Mouse (Mus musculus) c-Kit-positive CD71-negative TER-119-negative erythroid progenitor cells, embryonic 14.5 days (primary cell): ENCODE measurements at regions not wholly inside any gene's neighbourhood (a gene's known extent, or its start where the extent isn't known, plus 50 kb on each side); places are given as distances from the start of the nearest gene placed in this dataset.

Experiments used
- DNase-seq: peaks from one replicate; pipeline ENCODE4 v3.0.0-alpha.2; 2013; ENCODE audit warnings: low read depth

- no peak for DNase-seq
These were observed 1512.8 kb upstream of the Gm6569 start for GRCm38 (mm10) chr15:72321528-72321927.

- DNase-seq, result no peak
These were observed 1512.2 kb upstream of the Gm6569 start for GRCm38 (mm10) chr15:72322127-72322526.

- DNase-seq, result no peak
These were observed 1511.2 kb upstream of the Gm6569 start for GRCm38 (mm10) chr15:72323158-72323557.

- no peak for DNase-seq
These were observed 1503.1 kb upstream of the Gm6569 start for GRCm38 (mm10) chr15:72331262-72331661.

GRCm38 (mm10) chr15:72334497-72334896 is 1499.9 kb upstream of the Gm6569 start:
- no peak for DNase-seq

GRCm38 (mm10) chr15:72339629-72340028 is 1494.7 kb upstream of the Gm6569 start:
- no peak for DNase-seq

- DNase-seq, result no peak
These were observed 1492.4 kb upstream of the Gm6569 start for GRCm38 (mm10) chr15:72341991-72342390.

GRCm38 (mm10) chr15:72342504-72342903 is 1491.9 kb upstream of the Gm6569 start:
- no peak for DNase-seq

GRCm38 (mm10) chr15:72343794-72344193 is 1490.6 kb upstream of the Gm6569 start:
- DNase-seq, result no peak

- DNase-seq, result no peak
These were observed 1481.0 kb upstream of the Gm6569 start for GRCm38 (mm10) chr15:72353371-72353770.

- DNase-seq, result no peak
These were observed 1478.7 kb upstream of the Gm6569 start for GRCm38 (mm10) chr15:72355626-72356025.

- no peak for DNase-seq
These were observed 1474.7 kb upstream of the Gm6569 start for GRCm38 (mm10) chr15:72359636-72360035.

- DNase-seq, result no peak
These were observed 1474.3 kb upstream of the Gm6569 start for GRCm38 (mm10) chr15:72360049-72360448.

- DNase-seq, result no peak
These were observed 1473.8 kb upstream of the Gm6569 start for GRCm38 (mm10) chr15:72360463-72361030.

GRCm38 (mm10) chr15:72373041-72373440 is 1461.3 kb upstream of the Gm6569 start:
- DNase-seq, result no peak

- no peak for DNase-seq
These were observed 1457.2 kb upstream of the Gm6569 start for GRCm38 (mm10) chr15:72377201-72377600.

GRCm38 (mm10) chr15:72379291-72379690 is 1455.1 kb upstream of the Gm6569 start:
- DNase-seq, result no peak

- no peak for DNase-seq
These were observed 1453.2 kb upstream of the Gm6569 start for GRCm38 (mm10) chr15:72381164-72381563.

- no peak for DNase-seq
These were observed 1452.6 kb upstream of the Gm6569 start for GRCm38 (mm10) chr15:72381744-72382143.

- DNase-seq, result no peak
These were observed 1451.8 kb upstream of the Gm6569 start for GRCm38 (mm10) chr15:72382521-72382920.

GRCm38 (mm10) chr15:72383062-72383461 is 1451.3 kb upstream of the Gm6569 start:
- no peak for DNase-seq

- DNase-seq, result no peak
These were observed 1450.9 kb upstream of the Gm6569 start for GRCm38 (mm10) chr15:72383470-72383869.

GRCm38 (mm10) chr15:72393226-72393625 is 1441.1 kb upstream of the Gm6569 start:
- DNase-seq, result no peak

- DNase-seq, result no peak
These were observed 1422.4 kb upstream of the Gm6569 start for GRCm38 (mm10) chr15:72411956-72412355.
